Mouse (Mus musculus) liver, embryonic 14.5 days (tissue): ENCODE results near the gene Hyou1. TPM values are rescaled to one million over a fixed set of nuclear protein-coding genes. Genes with fewer than 3 reads are reported as not detected.

Experiments
- ATAC-seq: fragments of 200-750 bp; cut with Nextera tagmentation; 2 replicates; pipeline ENCODE4 v1.8.0; 2017; ENCODE audit warnings: moderate number of reproducible peaks, mild to moderate bottlenecking, moderate library complexity; ENCODE audit not compliant: insufficient read depth
- DNase-seq, 3 experiments: peaks; one replicate each; pipeline ENCODE4 v3.0.0-alpha.2; 2012 to 2013; ENCODE audit warnings: low read depth in 3 of 3, low spot score in 3 of 3
- H3K27ac ChIP-seq: fragments of 300-500 bp; sonication (generic); 2 replicates; pipeline ENCODE4 v1.5.1; 2014; ENCODE audit warnings: moderate library complexity, mild to moderate bottlenecking, control low read depth, inconsistent platforms
- H3K27me3 ChIP-seq: fragments of 300-500 bp; sonication (generic); 2 replicates; pipeline ENCODE4 v1.6.1; 2014; ENCODE audit warnings: mild to moderate bottlenecking, low read length, moderate library complexity; ENCODE audit not compliant: control insufficient read depth, insufficient read depth
- H3K36me3 ChIP-seq: fragments of 300-500 bp; sonication (generic); replicated peaks from 2 replicates; pipeline ENCODE4 v1.6.1; 2014; ENCODE audit warnings: low read depth; ENCODE audit not compliant: control insufficient read depth, insufficient read depth
- H3K4me1 ChIP-seq, 2 experiments: fragments of 200-500 bp in 1 of 2; fragments of 300-500 bp in 1 of 2; sonication (generic) in 1 of 2; replicated peaks; 2 replicates each; pipeline ENCODE4 v1.6.1; 2012 to 2014; ENCODE audit warnings: antibody characterized with exemption in 1 of 2, inconsistent platforms in 1 of 2, low read length in 1 of 2; ENCODE audit not compliant: control insufficient read depth in 2 of 2, insufficient read depth in 2 of 2
- H3K4me2 ChIP-seq: fragments of 300-500 bp; sonication (generic); 2 replicates; pipeline ENCODE4 v1.6.1; 2014; ENCODE audit warnings: low read depth, mild to moderate bottlenecking, control low read depth, moderate library complexity
- H3K4me3 ChIP-seq, 2 experiments: fragments of 200-500 bp in 1 of 2; fragments of 300-500 bp in 1 of 2; sonication (generic) in 1 of 2; 2 replicates each; pipeline ENCODE4 v1.5.1; 2012 to 2014; ENCODE audit warnings: low read depth in 2 of 2, low read length in 2 of 2, mild to moderate bottlenecking in 2 of 2, control low read depth in 1 of 2, inconsistent platforms in 1 of 2, moderate library complexity in 1 of 2; ENCODE audit not compliant: insufficient read depth in 1 of 2
- H3K9ac ChIP-seq: fragments of 300-500 bp; sonication (generic); replicated peaks from 2 replicates; pipeline ENCODE4 v1.6.1; 2014; ENCODE audit warnings: mild to moderate bottlenecking, control low read depth, moderate library complexity
- H3K9me3 ChIP-seq: fragments of 300-500 bp; sonication (generic); 2 replicates; pipeline ENCODE4 v1.6.1; 2016; ENCODE audit warnings: low read length, mixed read lengths; ENCODE audit not compliant: control insufficient read depth
- CTCF ChIP-seq: IDR thresholded peaks from 2 replicates; pipeline ENCODE4 v1.5.1; 2016; ENCODE audit warnings: antibody characterized with exemption, low read depth, control low read depth
- EP300 ChIP-seq: IDR thresholded peaks from 2 replicates; pipeline ENCODE4 v1.6.1; 2016; ENCODE audit warnings: antibody characterized with exemption, low read depth
- WGBS: fragments of 180-500 bp; shearing (Covaris S2); extraction: QIAGEN DNeasy Blood & Tissue Kit; methylation state at CpG from one replicate; pipeline ENCODE4 v1.1.7; 2014; ENCODE audit not compliant: insufficient replicate concordance; 5-methylcytosine and 5-hydroxymethylcytosine counted together
- polyA plus RNA-seq, 2 experiments: library from polyadenylated mRNA; depleted of rRNA in 1 of 2; stranded (reverse) in 1 of 2; unstranded in 1 of 2; fragments of >200 nt; fragmentation: Nextera tagmentation in 1 of 2; extraction: Ambion mirVana in 1 of 2; gene quantifications; 2 replicates each; pipeline versions ENCODE4 v1.2.1 to v1.2.3; 2012 to 2014

Hyou1 gene
- polyA plus RNA-seq, 2 experiments, result 12.5 to 16.5 TPM

DNA sequence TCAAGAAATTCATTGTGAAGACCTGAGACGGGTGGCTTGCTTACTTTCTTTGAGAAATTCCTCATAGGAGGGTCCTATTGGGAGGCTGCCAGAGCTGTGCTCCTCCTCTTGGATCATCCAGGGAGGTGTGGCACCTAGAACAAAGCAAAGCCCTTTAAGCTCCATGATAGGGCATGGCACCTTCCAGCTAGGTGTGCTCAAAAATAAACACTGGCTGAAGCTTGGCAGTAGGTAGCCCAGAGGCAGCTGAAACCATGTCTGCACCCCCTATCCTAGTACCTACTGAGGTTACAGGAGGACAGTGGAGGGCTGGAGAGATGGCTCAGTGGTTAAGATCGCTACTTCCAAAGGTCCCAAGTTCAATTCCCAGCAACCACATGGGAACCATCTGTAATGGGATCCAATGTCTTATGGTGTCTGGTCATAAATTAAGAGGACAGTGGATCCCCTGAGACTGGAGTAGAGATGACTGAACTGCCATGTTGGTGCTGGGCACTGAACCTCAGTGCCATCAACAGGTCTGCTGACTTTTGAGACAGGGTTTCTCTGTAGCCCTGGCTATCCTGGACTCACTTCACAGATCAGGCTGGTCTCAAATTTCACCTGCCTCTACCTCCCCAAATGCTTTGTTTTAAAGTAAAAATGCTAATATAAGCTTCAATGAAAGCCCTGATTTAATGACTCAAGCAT is 31.5 kb downstream of the Hyou1 start:
- WGBS, result 68% methylated on average over 2 of the region's 2 CpGs
- no peaks in the 10 kb centered on the region for H3K27me3 ChIP-seq
- H3K9ac ChIP-seq, result no peak overlapping the region
- H3K4me1 ChIP-seq, result peaks cover 10 to 28% of the 10 kb centered on the region in 2 experiments
- H3K4me2 ChIP-seq, result no peak overlapping the region
- TF ChIP-seq EP300, result no peak
- TF ChIP-seq CTCF, result no peak
- ATAC-seq (no peak), DNase-seq (no peak)
- peaks cover 61% of the 10 kb centered on the region for H3K36me3 ChIP-seq
- H3K9me3 ChIP-seq, result no peaks in the 10 kb centered on the region
- no peak overlapping the region for H3K4me3 ChIP-seq
- no peak overlapping the region; the same call in 1 of the 2 replicates for H3K27ac ChIP-seq

DNA sequence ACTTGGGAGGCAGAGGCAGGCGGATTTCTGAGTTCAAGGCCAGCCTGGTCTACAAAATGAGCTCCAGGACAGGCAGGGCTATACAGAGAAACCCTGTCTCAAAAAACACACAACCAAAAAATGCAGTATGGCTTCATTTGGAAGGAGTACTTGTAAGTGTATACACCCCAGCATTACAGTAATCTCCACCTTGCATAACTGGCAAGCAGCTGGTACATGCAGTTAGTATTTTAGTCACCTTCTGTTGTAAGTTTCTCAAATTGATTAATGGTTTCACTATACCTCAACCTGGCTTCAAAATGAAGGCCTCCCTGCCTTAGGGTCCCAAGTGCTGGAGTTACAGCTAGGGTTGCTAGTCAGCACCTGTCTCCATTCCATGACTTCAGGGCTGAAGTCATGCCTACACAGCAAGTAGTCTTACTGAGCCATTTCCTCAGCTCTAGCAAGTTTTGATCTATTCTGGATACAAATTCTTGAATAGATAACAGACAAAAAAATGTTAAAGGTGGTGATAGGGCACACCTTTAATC is 32.4 kb downstream of the Hyou1 start:
- H3K4me1 ChIP-seq, result peaks cover 5 to 26% of the 10 kb centered on the region in 2 experiments

GRCm38 (mm10) chr9:44412306-44412705 is 33.0 kb downstream of the Hyou1 start:
- H3K36me3 ChIP-seq, result peaks cover 65% of the 10 kb centered on the region
- no peak for TF ChIP-seq EP300
- no peak for TF ChIP-seq CTCF
- H3K9me3 ChIP-seq, result no peaks in the 10 kb centered on the region
- no peaks in the 10 kb centered on the region for H3K27me3 ChIP-seq
- peak overlapping the region; percentile 0; the same call in 1 of the 2 replicates for H3K27ac ChIP-seq
- 20% methylated on average over 4 of the region's 4 CpGs for WGBS
- peak; percentile 8; the same call in 1 of the 2 replicates for ATAC-seq
- H3K4me3 ChIP-seq, result no peak overlapping the region
- no peak for DNase-seq
- H3K4me1 ChIP-seq, result peaks cover 5 to 31% of the 10 kb centered on the region in 2 experiments
- no peak overlapping the region for H3K9ac ChIP-seq
- no peak overlapping the region for H3K4me2 ChIP-seq

More for the DNA sequence above, 32.4 kb downstream of the Hyou1 start:
- Histone ChIP-seq H3K9ac (no peak overlapping the region), H3K9me3 (no peaks in the 10 kb centered on the region), H3K27me3 (no peaks in the 10 kb centered on the region), H3K27ac (no peak overlapping the region; the same call in 1 of the 2 replicates), H3K36me3 (peaks cover 65% of the 10 kb centered on the region), H3K4me2 (no peak overlapping the region), H3K4me3 (no peak overlapping the region)
- ATAC-seq (no peak), DNase-seq (no peak)
- 61% methylated on average over 1 of the region's 1 CpGs for WGBS
- no peak for TF ChIP-seq EP300
- TF ChIP-seq CTCF, result no peak

DNA sequence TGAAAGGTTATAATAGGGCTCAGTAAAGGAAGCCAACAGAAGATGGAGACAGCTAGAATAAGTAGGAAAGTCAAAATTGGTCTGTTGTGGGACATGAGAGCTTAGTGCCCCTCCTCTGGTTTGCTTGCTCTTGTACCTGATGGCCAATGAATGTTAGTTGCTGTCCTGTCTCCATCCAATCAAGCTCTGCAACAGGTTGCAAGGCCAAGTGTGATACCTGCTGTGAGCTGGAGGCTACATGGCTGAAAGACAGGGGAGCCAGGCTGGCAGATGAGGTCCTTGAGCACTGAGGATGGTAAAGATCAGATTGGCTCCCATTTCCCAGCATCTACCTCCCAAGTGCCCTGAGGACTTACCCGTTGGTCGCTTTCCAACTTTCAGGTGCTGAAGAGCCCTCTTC is 33.5 kb downstream of the Hyou1 start:
- H3K4me2 ChIP-seq, result no peak overlapping the region
- ATAC-seq (no peak), DNase-seq (no peak)
- H3K4me3 ChIP-seq, result no peak overlapping the region
- TF ChIP-seq EP300 (no peak), CTCF (no peak)
- peaks cover 5 to 31% of the 10 kb centered on the region in 2 experiments for H3K4me1 ChIP-seq
- H3K27me3 ChIP-seq, result no peaks in the 10 kb centered on the region
- H3K9ac ChIP-seq, result no peak overlapping the region
- peak overlapping the region; percentile 0; the same call in 1 of the 2 replicates for H3K27ac ChIP-seq
- 82% methylated on average over 2 of the region's 2 CpGs for WGBS
- peaks cover 65% of the 10 kb centered on the region for H3K36me3 ChIP-seq
- no peaks in the 10 kb centered on the region for H3K9me3 ChIP-seq

- Histone ChIP-seq H3K4me1 (peaks cover 0 to 14% of the 10 kb centered on the region in 2 experiments), H3K36me3 (peaks cover 29% of the 10 kb centered on the region), H3K9me3 (no peaks in the 10 kb centered on the region), H3K27me3 (no peaks in the 10 kb centered on the region), H3K27ac (peak overlapping the region; percentile 72), H3K4me3 (peak overlapping the region; percentile 79 to 94), H3K4me2 (peak overlapping the region; percentile 91), H3K9ac (peak overlapping the region; percentile 92)
- WGBS, result 4% methylated on average over 26 of the region's 26 CpGs
- DNase-seq (no peak), ATAC-seq (peak; percentile 72)
- TF ChIP-seq CTCF, result no peak
- TF ChIP-seq EP300, result no peak
These were observed 38.0 kb downstream of the Hyou1 start for GRCm38 (mm10) chr9:44417156-44417891.
